Mouse (Mus musculus) MEL (cell line): Measurements from ENCODE around the gene 1110051M20Rik. TPM values are rescaled to one million over a fixed set of nuclear protein-coding genes. Genes with fewer than 3 reads are reported as not detected.

ENCODE experiments used
- DNase-seq: peaks from one replicate; pipeline ENCODE4 v3.0.0; 2011; ENCODE audit warnings: low read depth, low spot score
- H3K27ac ChIP-seq: 2 replicates; pipeline ENCODE4 v1.5.1; 2012; ENCODE audit warnings: low read depth, mild to moderate bottlenecking, control low read depth, low read length, moderate library complexity; ENCODE audit not compliant: control insufficient read depth
- H3K27me3 ChIP-seq, 2 experiments: fragments of 150-350 bp in 1 of 2; sonication (generic) in 1 of 2; 2 replicates each; pipeline ENCODE4 v1.6.1; 2012; ENCODE audit warnings: low read length in 2 of 2, mild to moderate bottlenecking in 2 of 2, improper control_type of control experiment in 1 of 2, moderate library complexity in 1 of 2; ENCODE audit not compliant: insufficient read depth in 2 of 2, control insufficient read depth in 1 of 2
- H3K36me3 ChIP-seq, 2 experiments: 2 replicates each; pipeline ENCODE4 v1.6.1; 2012 to 2014; ENCODE audit warnings: low read length in 2 of 2, improper control_type of control experiment in 1 of 2, inconsistent platforms in 1 of 2, mild to moderate bottlenecking in 1 of 2; ENCODE audit not compliant: insufficient read depth in 2 of 2, control insufficient read depth in 1 of 2
- H3K4me1 ChIP-seq, 2 experiments: fragments of 150-350 bp in 1 of 2; sonication (generic) in 1 of 2; 2 replicates each; pipeline ENCODE4 v1.6.1; 2012; ENCODE audit warnings: low read length in 2 of 2, improper control_type of control experiment in 1 of 2, mild to moderate bottlenecking in 1 of 2; ENCODE audit not compliant: insufficient read depth in 2 of 2, control insufficient read depth in 1 of 2
- H3K4me3 ChIP-seq, 2 experiments: fragments of 150-350 bp in 1 of 2; sonication (generic) in 1 of 2; 2 replicates each; pipeline ENCODE4 v1.5.1; 2012; ENCODE audit warnings: low read depth in 2 of 2, low read length in 2 of 2, mild to moderate bottlenecking in 2 of 2, moderate library complexity in 2 of 2, control low read depth in 1 of 2, improper control_type of control experiment in 1 of 2; ENCODE audit not compliant: control insufficient read depth in 1 of 2, insufficient read depth in 1 of 2
- H3K79me2 ChIP-seq: 2 replicates; pipeline ENCODE4 v1.6.1; 2012; ENCODE audit warnings: mild to moderate bottlenecking, low read length, moderate library complexity; ENCODE audit not compliant: control insufficient read depth, poor library complexity, insufficient read depth
- H3K9ac ChIP-seq: 2 replicates; pipeline ENCODE4 v1.6.1; 2012; ENCODE audit warnings: low read depth, mild to moderate bottlenecking, control low read depth, low read length, moderate library complexity; ENCODE audit not compliant: control insufficient read depth, poor library complexity, severe bottlenecking
- H3K9me3 ChIP-seq: fragments of 150-350 bp; sonication (generic); replicated peaks from 2 replicates; pipeline ENCODE4 v1.6.1; 2012; ENCODE audit warnings: mild to moderate bottlenecking, low read length, improper control_type of control experiment, moderate library complexity; ENCODE audit not compliant: insufficient read depth
- CTCF ChIP-seq, 3 experiments: IDR thresholded peaks in 2 of 3; conservative IDR thresholded peaks in 1 of 3; 2 replicates each; pipeline ENCODE4 v1.5.1; 2011 to 2012; ENCODE audit warnings: low read length in 3 of 3, low read depth in 2 of 3, mild to moderate bottlenecking in 2 of 3, improper control_type of control experiment in 1 of 3, inconsistent platforms in 1 of 3, mixed read lengths in 1 of 3, moderate library complexity in 1 of 3; ENCODE audit not compliant: control insufficient read depth in 1 of 3, insufficient read depth in 1 of 3, poor library complexity in 1 of 3, severe bottlenecking in 1 of 3
- ETS1 ChIP-seq: IDR thresholded peaks from 2 replicates; pipeline ENCODE4 v1.6.1; 2012; ENCODE audit warnings: low read depth, mild to moderate bottlenecking, inconsistent platforms, low read length, improper control_type of control experiment, moderate library complexity
- HCFC1 ChIP-seq: IDR thresholded peaks from 2 replicates; pipeline ENCODE4 v1.6.1; 2012; ENCODE audit warnings: low read depth, mild to moderate bottlenecking, inconsistent platforms, low read length, improper control_type of control experiment, moderate library complexity
- KAT2A ChIP-seq: conservative IDR thresholded peaks from 2 replicates; pipeline ENCODE4 v1.6.1; 2012; ENCODE audit warnings: low read depth, low read length, improper control_type of control experiment, inconsistent platforms
- MAZ ChIP-seq: IDR thresholded peaks from 2 replicates; pipeline ENCODE4 v1.6.1; 2012; ENCODE audit warnings: low read depth, mild to moderate bottlenecking, inconsistent platforms, low read length, improper control_type of control experiment
- MYC ChIP-seq: IDR thresholded peaks from 2 replicates; pipeline ENCODE4 v1.6.1; 2011; ENCODE audit warnings: low read depth, mild to moderate bottlenecking, low read length, improper control_type of control experiment, moderate library complexity
- NELFE ChIP-seq: IDR thresholded peaks from 2 replicates; pipeline ENCODE4 v1.6.1; 2011; ENCODE audit warnings: low read depth, low read length, improper control_type of control experiment
- POLR2AphosphoS2 ChIP-seq: IDR thresholded peaks from 2 replicates; pipeline ENCODE4 v1.6.1; 2011; ENCODE audit warnings: low read length, improper control_type of control experiment
- RAD21 ChIP-seq: IDR thresholded peaks from 2 replicates; pipeline ENCODE4 v1.6.1; 2011; ENCODE audit warnings: mild to moderate bottlenecking, low read depth, low read length, improper control_type of control experiment
- SMC3 ChIP-seq: IDR thresholded peaks from 2 replicates; pipeline ENCODE4 v1.6.1; 2011; ENCODE audit warnings: low read depth, low read length, improper control_type of control experiment
- TBP ChIP-seq: IDR thresholded peaks from 2 replicates; pipeline ENCODE4 v1.8.0; 2011; ENCODE audit warnings: low read depth, low read length, improper control_type of control experiment
- USF1 ChIP-seq: IDR thresholded peaks from 2 replicates; pipeline ENCODE4 v1.6.1; 2014; ENCODE audit warnings: low read depth, mild to moderate bottlenecking, inconsistent platforms, low read length, improper control_type of control experiment, moderate library complexity
- ZC3H11A ChIP-seq: IDR thresholded peaks from 2 replicates; pipeline ENCODE4 v1.6.1; 2012; ENCODE audit warnings: low read depth, mild to moderate bottlenecking, inconsistent platforms, low read length, improper control_type of control experiment
- ZKSCAN1 ChIP-seq: IDR thresholded peaks from 2 replicates; pipeline ENCODE4 v1.6.1; 2012; ENCODE audit warnings: low read depth, mild to moderate bottlenecking, inconsistent platforms, low read length, improper control_type of control experiment, moderate library complexity
- polyA plus RNA-seq, 2 experiments: library from polyadenylated mRNA; stranded (reverse) in 1 of 2; unstranded in 1 of 2; fragments of >175 nt in 1 of 2; fragments of >200 nt in 1 of 2; gene quantifications; 2 replicates each; pipeline versions ENCODE4 v1.2.1 to v1.2.4; 2012; ENCODE audit warnings: low replicate concordance in 2 of 2, low read depth in 1 of 2; ENCODE audit not compliant: insufficient read length in 2 of 2, insufficient read depth in 1 of 2, missing spikeins in 1 of 2
- total RNA-seq: library from RNA; depleted of rRNA; stranded (reverse); fragments of 300-350 nt; gene quantifications from 2 replicates; pipeline ENCODE4 v1.2.3, GENCODE M21; 2012

1110051M20Rik gene
- total and polyA plus RNA-seq, 3 experiments = 23.0 to 23.3 TPM; not detected in 1

DNA sequence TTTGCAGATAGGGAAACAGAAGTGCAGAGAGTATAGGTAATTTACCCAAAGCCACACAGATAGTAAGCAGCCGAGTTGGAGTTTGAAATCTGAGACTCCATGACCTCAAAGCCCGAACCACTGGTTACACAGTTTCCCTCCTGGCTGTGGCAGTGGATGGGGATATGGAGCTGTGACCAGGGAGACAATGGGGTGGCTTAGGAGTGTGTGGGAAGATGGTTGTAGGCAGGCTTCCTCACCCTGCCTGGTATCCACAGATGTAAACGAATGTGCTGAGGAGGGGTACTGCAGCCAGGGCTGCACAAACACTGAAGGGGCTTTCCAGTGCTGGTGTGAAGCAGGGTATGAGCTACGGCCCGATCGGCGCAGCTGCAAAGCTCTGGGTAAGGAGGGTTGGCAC, 32.3 kb upstream of the 1110051M20Rik start:
- Histone ChIP-seq H3K36me3 (no peaks in the 10 kb centered on the region), H3K4me3 (no peak overlapping the region), H3K79me2 (no peaks in the 10 kb centered on the region), H3K9me3 (no peaks in the 10 kb centered on the region), H3K4me1 (no peaks in the 10 kb centered on the region), H3K9ac (no peak overlapping the region), H3K27ac (no peak overlapping the region)
- no peak for DNase-seq
- TF ChIP-seq ZC3H11A = no peak
- no peak for TF ChIP-seq ETS1
- TF ChIP-seq, all 39 proteins: peak for 0
- H3K27me3 ChIP-seq = no peaks in the 10 kb centered on the region

DNA sequence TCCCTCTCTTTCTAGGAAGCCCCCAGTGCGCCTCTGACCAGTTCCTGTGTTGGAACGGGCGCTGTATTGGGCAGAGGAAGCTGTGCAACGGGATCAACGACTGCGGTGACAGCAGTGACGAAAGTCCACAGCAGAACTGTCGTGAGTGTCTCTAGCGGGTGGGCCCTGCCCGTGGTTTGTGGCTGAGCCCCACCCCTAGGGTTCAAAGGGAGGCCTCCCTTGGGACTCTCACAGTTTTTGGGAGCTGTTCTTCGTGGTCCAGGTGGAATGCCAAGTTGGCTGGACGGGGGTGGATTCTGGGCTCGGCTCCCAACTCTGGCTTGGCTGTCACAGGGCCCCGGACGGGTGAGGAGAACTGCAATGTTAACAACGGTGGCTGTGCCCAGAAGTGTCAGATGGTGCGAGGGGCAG, 31.8 kb upstream of the 1110051M20Rik start:
- Histone ChIP-seq H3K4me1 (no peaks in the 10 kb centered on the region), H3K9ac (no peak overlapping the region), H3K79me2 (no peaks in the 10 kb centered on the region), H3K27ac (no peak overlapping the region), H3K4me3 (no peak overlapping the region), H3K27me3 (no peaks in the 10 kb centered on the region), H3K36me3 (no peaks in the 10 kb centered on the region), H3K9me3 (no peaks in the 10 kb centered on the region)
- no peak for DNase-seq
- no peak for TF ChIP-seq TBP
- no peak for TF ChIP-seq HCFC1
- TF ChIP-seq USF1 = no peak
- TF ChIP-seq KAT2A = no peak
- TF ChIP-seq CTCF (IDR thresholded peaks at IDR 0.05 in 2 of 3, conservative IDR thresholded peaks at IDR 0.05 in 1 of 3; ENCODE audit: control insufficient read depth in 1 of 3, insufficient read depth in 1 of 3, low read depth in 2 of 3, low read length in 3 of 3, poor library complexity in 1 of 3, severe bottlenecking in 1 of 3) = no peak
- TF ChIP-seq MAZ = no peak
- no peak for TF ChIP-seq MYC
- TF ChIP-seq RAD21 = no peak

DNA sequence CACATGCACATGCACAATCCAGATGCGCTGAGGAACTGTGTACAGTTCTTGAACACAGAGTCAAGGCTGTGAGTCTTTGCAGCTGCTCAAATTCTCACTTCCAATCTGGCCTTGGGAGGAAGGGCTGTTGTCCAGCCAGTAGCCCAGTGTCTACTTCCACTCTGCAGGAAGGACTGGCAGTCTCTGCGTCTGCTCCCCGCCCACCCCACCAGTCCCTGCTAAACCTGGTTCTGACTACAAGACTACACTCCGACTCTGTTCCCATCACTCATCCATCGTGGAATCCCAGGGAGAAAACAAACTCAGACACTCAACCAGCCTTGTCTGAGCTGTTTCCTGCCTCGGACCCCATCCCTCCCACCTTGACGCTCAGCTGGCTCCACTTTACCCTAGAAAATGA, 31.3 kb upstream of the 1110051M20Rik start:
- Histone ChIP-seq H3K79me2 (no peaks in the 10 kb centered on the region), H3K27ac (no peak overlapping the region), H3K27me3 (no peaks in the 10 kb centered on the region), H3K9me3 (no peaks in the 10 kb centered on the region), H3K4me3 (no peak overlapping the region), H3K4me1 (no peaks in the 10 kb centered on the region), H3K9ac (no peak overlapping the region), H3K36me3 (no peaks in the 10 kb centered on the region)
- no peak for TF ChIP-seq SMC3
- TF ChIP-seq ZC3H11A = no peak
- TF ChIP-seq ZKSCAN1 = no peak
- no peak for TF ChIP-seq NELFE
- TF ChIP-seq POLR2AphosphoS2 = no peak
- DNase-seq = no peak
